Mouse (Mus musculus) midbrain, postnatal 0 days (tissue): ENCODE results near the gene Trpc7. TPM values are rescaled to one million over a fixed set of nuclear protein-coding genes. Genes with fewer than 3 reads are reported as not detected.

Experiments used
- ATAC-seq: fragments of 200-750 bp; cut with Nextera tagmentation; 2 replicates; pipeline ENCODE4 v1.8.0; 2017; ENCODE audit warnings: moderate number of reproducible peaks, mild to moderate bottlenecking, moderate TSS enrichment, moderate library complexity; ENCODE audit not compliant: low FRiP score
- DNase-seq: peaks from one replicate; pipeline ENCODE4 v3.0.0-alpha.2; 2015; ENCODE audit warnings: low spot score
- H3K27ac ChIP-seq: fragments of 300-500 bp; sonication (generic); 2 replicates; pipeline ENCODE4 v1.5.1; 2014; ENCODE audit warnings: low read depth, mild to moderate bottlenecking, low read length, mixed read lengths
- H3K27me3 ChIP-seq: fragments of 300-500 bp; sonication (generic); 2 replicates; pipeline ENCODE4 v1.6.1; 2014; ENCODE audit warnings: low read length, control low read depth, mixed read lengths; ENCODE audit not compliant: insufficient read depth
- H3K36me3 ChIP-seq: fragments of 300-500 bp; sonication (generic); 2 replicates; pipeline ENCODE4 v1.6.1; 2014; ENCODE audit warnings: low read length, control low read depth, mixed read lengths; ENCODE audit not compliant: insufficient read depth
- H3K4me1 ChIP-seq: fragments of 300-500 bp; sonication (generic); 2 replicates; pipeline ENCODE4 v1.6.1; 2014; ENCODE audit warnings: mild to moderate bottlenecking, control low read depth, antibody characterized with exemption, low read length, mixed read lengths; ENCODE audit not compliant: insufficient read depth
- H3K4me2 ChIP-seq: fragments of 300-500 bp; sonication (generic); 2 replicates; pipeline ENCODE4 v1.6.1; 2014; ENCODE audit warnings: low read depth, mild to moderate bottlenecking, low read length, mixed read lengths; ENCODE audit not compliant: poor library complexity, severe bottlenecking
- H3K4me3 ChIP-seq: fragments of 300-500 bp; sonication (generic); 2 replicates; pipeline ENCODE4 v1.5.1; 2014; ENCODE audit warnings: low read depth, mild to moderate bottlenecking, low read length, moderate library complexity
- H3K9ac ChIP-seq: fragments of 300-500 bp; sonication (generic); replicated peaks from 2 replicates; pipeline ENCODE4 v1.6.1; 2014; ENCODE audit warnings: mild to moderate bottlenecking, low read length, moderate library complexity, mixed read lengths; ENCODE audit not compliant: poor library complexity, severe bottlenecking
- H3K9me3 ChIP-seq: fragments of 300-500 bp; sonication (generic); 2 replicates; pipeline ENCODE4 v1.6.1; 2016; ENCODE audit warnings: low read length, control low read depth
- CTCF ChIP-seq: IDR thresholded peaks from 2 replicates; pipeline ENCODE4 v1.5.1; 2016; ENCODE audit warnings: antibody characterized with exemption, mild to moderate bottlenecking
- WGBS: fragments of 180-500 bp; shearing (Covaris S2); extraction: QIAGEN DNeasy Blood & Tissue Kit; methylation state at CpG from one replicate; pipeline ENCODE4 v1.1.7; 2014; 5-methylcytosine and 5-hydroxymethylcytosine counted together
- polyA plus RNA-seq: library from polyadenylated mRNA; unstranded; fragments of >200 nt; fragmentation: Nextera tagmentation; extraction: Ambion mirVana; gene quantifications from 2 replicates; pipeline ENCODE4 v1.2.1, GENCODE M21; 2015
- total RNA-seq: library from RNA; depleted of rRNA; stranded (reverse); fragments of >200 nt; gene quantifications from 2 replicates; pipeline ENCODE4 v1.2.3, GENCODE M21; 2014

Trpc7 gene
- total and polyA plus RNA-seq, 2 experiments from 2014 or later: 4.7 to 8.3 TPM

- ATAC-seq (no peak), DNase-seq (no peak)
- Histone ChIP-seq H3K4me1 (no peaks in the 10 kb centered on the region), H3K9me3 (no peaks in the 10 kb centered on the region), H3K4me3 (no peak overlapping the region), H3K27me3 (no peaks in the 10 kb centered on the region), H3K27ac (no peak overlapping the region), H3K4me2 (no peak overlapping the region), H3K36me3 (no peaks in the 10 kb centered on the region), H3K9ac (no peak overlapping the region)
- 87% methylated on average over 6 of the region's 6 CpGs for WGBS
- TF ChIP-seq CTCF: no peak
Measured at GRCm38 (mm10) chr13:56864567-56864966, 31.2 kb downstream of the Trpc7 start.

- H3K27me3 ChIP-seq: no peaks in the 10 kb centered on the region
- 34% methylated on average over 6 of the region's 6 CpGs for WGBS
- H3K9me3 ChIP-seq: no peaks in the 10 kb centered on the region
- no peak for ATAC-seq
- no peak overlapping the region for H3K27ac ChIP-seq
- H3K9ac ChIP-seq: no peak overlapping the region
- no peak for TF ChIP-seq CTCF
- H3K4me2 ChIP-seq: no peak overlapping the region
- H3K36me3 ChIP-seq: no peaks in the 10 kb centered on the region
- H3K4me1 ChIP-seq: no peaks in the 10 kb centered on the region
- H3K4me3 ChIP-seq: no peak overlapping the region
- DNase-seq: no peak
Measured at GRCm38 (mm10) chr13:56862011-56862410, 33.8 kb downstream of the Trpc7 start.

DNA sequence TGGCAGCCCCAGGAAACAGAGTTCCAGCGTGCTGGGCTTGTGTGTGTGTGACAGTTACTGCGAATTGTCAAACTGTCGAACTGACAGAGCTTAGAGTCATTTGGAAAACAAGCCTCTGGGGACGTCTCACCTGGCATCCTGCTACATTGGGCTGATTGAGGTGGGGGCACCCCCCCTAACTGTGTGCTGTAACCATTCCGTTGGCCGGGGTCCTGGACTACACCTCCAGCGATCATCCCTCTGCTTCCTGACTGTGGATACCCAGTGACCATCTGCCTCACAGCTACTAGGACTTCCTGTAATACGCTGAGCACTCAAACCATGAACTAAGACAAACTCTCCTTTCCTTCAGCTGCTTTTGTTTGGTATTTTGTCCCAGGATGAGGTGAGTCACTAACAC, 41.3 kb downstream of the Trpc7 start:
- no peak for TF ChIP-seq CTCF
- ATAC-seq: no peak
- Histone ChIP-seq H3K36me3 (no peaks in the 10 kb centered on the region), H3K4me1 (no peaks in the 10 kb centered on the region), H3K4me2 (no peak overlapping the region), H3K27ac (no peak overlapping the region), H3K4me3 (no peak overlapping the region), H3K9ac (no peak overlapping the region), H3K9me3 (no peaks in the 10 kb centered on the region), H3K27me3 (no peaks in the 10 kb centered on the region)
- DNase-seq: no peak
- WGBS: 80% methylated on average over 8 of the region's 8 CpGs

DNA sequence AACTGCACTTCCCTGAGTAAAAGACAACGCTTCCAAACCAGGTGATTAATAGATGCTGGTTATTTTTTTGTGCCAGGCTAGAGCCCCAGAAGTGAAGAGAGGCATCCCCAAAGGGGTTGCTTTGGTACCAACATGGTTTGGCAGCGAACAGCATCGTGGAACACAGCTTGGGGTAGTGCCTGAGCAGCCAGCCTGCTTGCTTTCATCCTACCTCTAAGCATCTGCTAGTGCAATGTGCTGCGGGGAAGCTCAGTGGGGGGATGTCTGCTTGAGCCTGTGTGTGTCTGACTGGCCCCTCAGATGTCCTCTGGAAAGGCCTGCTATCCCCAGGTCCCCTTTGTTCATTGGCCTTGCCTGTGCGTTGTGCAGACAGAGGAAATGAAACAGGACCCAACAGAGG, 42.4 kb downstream of the Trpc7 start:
- TF ChIP-seq CTCF: no peak
- DNase-seq: no peak
- no peaks in the 10 kb centered on the region for H3K4me1 ChIP-seq
- ATAC-seq: no peak
- H3K9ac ChIP-seq: no peak overlapping the region
- no peaks in the 10 kb centered on the region for H3K9me3 ChIP-seq
- WGBS: 43% methylated on average over 5 of the region's 5 CpGs
- no peak overlapping the region for H3K4me3 ChIP-seq
- no peaks in the 10 kb centered on the region for H3K36me3 ChIP-seq
- no peak overlapping the region for H3K27ac ChIP-seq
- H3K4me2 ChIP-seq: no peak overlapping the region
- no peaks in the 10 kb centered on the region for H3K27me3 ChIP-seq

GRCm38 (mm10) chr13:56845866-56846265, 49.9 kb downstream of the Trpc7 start:
- Histone ChIP-seq H3K9ac (no peak overlapping the region), H3K36me3 (no peaks in the 10 kb centered on the region), H3K27ac (no peak overlapping the region), H3K4me1 (no peaks in the 10 kb centered on the region), H3K27me3 (no peaks in the 10 kb centered on the region), H3K4me2 (no peak overlapping the region), H3K4me3 (no peak overlapping the region), H3K9me3 (no peaks in the 10 kb centered on the region)
- DNase-seq (no peak), ATAC-seq (no peak)
- TF ChIP-seq CTCF: no peak
- 85% methylated on average over 3 of the region's 3 CpGs for WGBS

GRCm38 (mm10) chr13:56815471-56815870, 80.3 kb downstream of the Trpc7 start:
- Histone ChIP-seq H3K4me3 (no peak overlapping the region), H3K4me1 (no peaks in the 10 kb centered on the region), H3K27ac (no peak overlapping the region), H3K27me3 (no peaks in the 10 kb centered on the region), H3K36me3 (no peaks in the 10 kb centered on the region), H3K9me3 (no peaks in the 10 kb centered on the region), H3K9ac (no peak overlapping the region), H3K4me2 (no peak overlapping the region)
- 89% methylated on average over 12 of the region's 12 CpGs for WGBS
- ATAC-seq (no peak), DNase-seq (no peak)
- TF ChIP-seq CTCF: no peak
